ENCODE assay signal across 16 mouse cellular contexts in the genomic region with DNA sequence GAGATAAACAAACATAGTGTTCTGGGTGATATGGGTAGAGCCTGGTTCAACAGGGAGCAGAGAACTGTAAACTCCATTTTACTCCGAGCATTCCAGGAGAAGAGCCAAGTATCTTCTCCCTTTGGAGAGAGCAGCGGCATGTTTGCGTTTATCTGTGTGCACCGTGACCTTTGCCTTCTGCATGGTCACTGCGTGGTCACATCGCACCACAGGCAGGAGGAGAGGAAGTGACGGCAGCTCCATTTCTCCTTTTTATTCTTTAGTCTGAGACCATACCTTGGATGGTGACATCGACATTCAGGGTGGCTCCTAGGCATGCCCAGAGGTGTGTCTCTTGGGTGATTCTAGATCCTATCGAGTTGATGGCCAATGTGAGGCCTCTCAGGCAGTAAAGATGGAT. TPM values are rescaled to one million over a fixed set of nuclear protein-coding genes. Genes with fewer than 3 reads are reported as not detected.
"Had no signal": no experiment of that assay in that cellular context is flagged by ENCODE, and none has a peak within 500 bp of the region (broad histone marks: within the 10 kb centered on the region; RNA-seq: fewer than 3 reads in every experiment).

No protein-coding gene starts in this region.

- H3K9ac ChIP-seq: midbrain, embryonic 15.5 days; neural tube, embryonic 13.5 days had no signal

- H3K4me1 ChIP-seq: limb, embryonic 10.5 days had no signal

- H3K27ac ChIP-seq: layer of hippocampus, adult 2 months; left cerebral cortex, adult 2 months; limb, embryonic 10.5 days; midbrain, embryonic 15.5 days; neural tube, embryonic 13.5 days; stomach, postnatal 0 days had no signal

- H3K27me3 ChIP-seq: midbrain, embryonic 15.5 days; neural tube, embryonic 13.5 days had no signal

- DNase-seq: kidney, adult 18-20 months; kidney, postnatal 10 days; kidney, postnatal 4 days; lung, adult 18-20 months; thymus, postnatal 14 days had no signal

- H3K4me3 ChIP-seq: layer of hippocampus, adult 2 months; left cerebral cortex, adult 2 months; limb, embryonic 10.5 days; midbrain, embryonic 15.5 days; neural tube, embryonic 13.5 days had no signal

- ATAC-seq: midbrain, embryonic 15.5 days had no signal

- H3K4me2 ChIP-seq: midbrain, embryonic 11.5 days; midbrain, embryonic 15.5 days; neural tube, embryonic 13.5 days had no signal

- H3K36me3 ChIP-seq: limb, embryonic 10.5 days; midbrain, embryonic 15.5 days; neural tube, embryonic 13.5 days had no signal

- H3K9me3 ChIP-seq: limb, embryonic 10.5 days; midbrain, embryonic 15.5 days; neural tube, embryonic 13.5 days had no signal

RNA-seq across cellular contexts. Expression of a gene that starts 10.4 kb away (rescaled TPM):
- total RNA-seq: layer of hippocampus, adult 2 months; layer of hippocampus, postnatal 25 days; left cerebral cortex, adult 2 months; left cerebral cortex, postnatal 14 days had no signal
- polyA plus RNA-seq: intestine, embryonic 14.5 days; limb, embryonic 10.5 days; midbrain, embryonic 11.5 days; midbrain, embryonic 15.5 days; neural tube, embryonic 13.5 days; stomach, postnatal 0 days had no signal

RNA-seq across cellular contexts. Expression of a gene that starts 33.4 kb away (rescaled TPM):
- polyA plus RNA-seq: urinary bladder, adult 2 months had no signal
